Mouse (Mus musculus): ENCODE measurements around the gene Ypel3. TPM values are rescaled to one million over a fixed set of nuclear protein-coding genes. Genes with fewer than 3 reads are reported as not detected.

Ypel3 gene
- total RNA-seq, 1 experiment from 2014 or later = 139 TPM

Other genes starting within 250 kb of the Ypel3 start
- 127 to 175 TPM (median 140 TPM) in 3 replicates for gene Eif3c, start 210.5 kb upstream of the Ypel3 start, total RNA-seq (2017)
- gene Apobr, start 192.0 kb upstream of the Ypel3 start, total RNA-seq (2017) = 124 to 141 TPM (median 133 TPM) in 3 replicates
- gene Cln3, start 191.1 kb upstream of the Ypel3 start, total RNA-seq (2017) = 74.9 to 128 TPM (median 92.8 TPM) in 3 replicates
- 8.3 to 10.4 TPM (median 9.8 TPM) in 3 replicates for gene Il27, start 182.0 kb upstream of the Ypel3 start, total RNA-seq (2017)
- 212 to 314 TPM (median 272 TPM) in 3 replicates for gene Nupr1, start 146.1 kb upstream of the Ypel3 start, total RNA-seq (2017)
- 37.5 to 42.9 TPM (median 42.9 TPM) in 3 replicates for gene Sgf29, start 127.6 kb upstream of the Ypel3 start, total RNA-seq (2017)
- 1.2 to 4.9 TPM in 2 of 3 replicates, not detected in the other for gene Sult1a1, start 100.5 kb upstream of the Ypel3 start, total RNA-seq (2017)
- 68.4 to 80.5 TPM (median 78.3 TPM) in 3 replicates for gene Bola2, start 81.6 kb upstream of the Ypel3 start, total RNA-seq (2017)
- 3.0 to 6.2 TPM (median 6.1 TPM) in 3 replicates for gene Slx1b, start 81.2 kb upstream of the Ypel3 start, total RNA-seq (2017)
- 1,450 to 2,051 TPM (median 1,984 TPM) in 3 replicates for gene Coro1a, start 69.2 kb upstream of the Ypel3 start, total RNA-seq (2017)
- gene Mapk3, start 17.4 kb upstream of the Ypel3 start, total RNA-seq (2017) = 40.9 to 55.3 TPM (median 48.6 TPM) in 3 replicates
- gene Gdpd3, start 10.6 kb upstream of the Ypel3 start, total RNA-seq (2017) = 18.3 to 26.4 TPM (median 23.7 TPM) in 3 replicates
- gene Tbx6, start 4.5 kb downstream of the Ypel3 start, total RNA-seq (2017) = 2.0 to 3.8 TPM (median 2.2 TPM) in 3 replicates
- 235 to 253 TPM (median 240 TPM) in 3 replicates for gene Ppp4c, start 15.5 kb downstream of the Ypel3 start, total RNA-seq (2017)
- gene Fam57b, start 20.7 kb downstream of the Ypel3 start, total RNA-seq (2017) = 12.6 TPM in 1 of 3 replicates, not detected in the others
- gene 4930451I11Rik, start 54.7 kb downstream of the Ypel3 start, total RNA-seq (2017) = not detected in 3 replicates
- gene Doc2a, start 70.5 kb downstream of the Ypel3 start, total RNA-seq (2017) = not detected in 3 replicates
- gene Hirip3, start 85.0 kb downstream of the Ypel3 start, total RNA-seq (2017) = 11.0 to 39.0 TPM (median 11.8 TPM) in 3 replicates
- 19.2 to 46.1 TPM (median 34.5 TPM) in 3 replicates for gene Ino80e, start 85.4 kb downstream of the Ypel3 start, total RNA-seq (2017)
- 37.9 to 49.8 TPM (median 38.3 TPM) in 3 replicates for gene Taok2, start 107.7 kb downstream of the Ypel3 start, total RNA-seq (2017)
- 37.3 to 57.4 TPM (median 43.2 TPM) in 3 replicates for gene Tmem219, start 146.0 kb downstream of the Ypel3 start, total RNA-seq (2017)
- gene Kctd13, start 151.9 kb downstream of the Ypel3 start, total RNA-seq (2017) = 7.9 to 31.1 TPM (median 16.9 TPM) in 3 replicates
- not detected in 3 replicates for gene Asphd1, start 172.6 kb downstream of the Ypel3 start, total RNA-seq (2017)
- 0.64 to 3.6 TPM (median 1.3 TPM) in 3 replicates for gene Sez6l2, start 173.6 kb downstream of the Ypel3 start, total RNA-seq (2017)
- gene Cdipt, start 199.0 kb downstream of the Ypel3 start, total RNA-seq (2017) = 43.2 to 53.6 TPM (median 43.9 TPM) in 3 replicates
- 2.8 to 9.8 TPM (median 5.5 TPM) in 3 replicates for gene Cdiptos, start 199.1 kb downstream of the Ypel3 start, total RNA-seq (2017)
- gene Mvp, start 237.7 kb downstream of the Ypel3 start, total RNA-seq (2017) = 95.0 to 131 TPM (median 111 TPM) in 3 replicates
- 2.9 to 7.8 TPM (median 5.2 TPM) in 3 replicates for gene Pagr1b, start 239.5 kb downstream of the Ypel3 start, total RNA-seq (2017)
- gene Pagr1a, start 240.4 kb downstream of the Ypel3 start, total RNA-seq (2017) = 3.8 to 52.6 TPM (median 4.4 TPM) in 3 replicates
- 6.4 to 36.5 TPM (median 36.3 TPM) in 3 replicates for gene Gm42742, start 244.1 kb downstream of the Ypel3 start, total RNA-seq (2017)
- not detected in 3 replicates for gene Prrt2, start 244.3 kb downstream of the Ypel3 start, total RNA-seq (2017)

Measured in monocyte, adult 5-6 weeks (primary cell).